Mouse (Mus musculus): ENCODE data around the gene Coa6.

The Coa6 gene

DNA sequence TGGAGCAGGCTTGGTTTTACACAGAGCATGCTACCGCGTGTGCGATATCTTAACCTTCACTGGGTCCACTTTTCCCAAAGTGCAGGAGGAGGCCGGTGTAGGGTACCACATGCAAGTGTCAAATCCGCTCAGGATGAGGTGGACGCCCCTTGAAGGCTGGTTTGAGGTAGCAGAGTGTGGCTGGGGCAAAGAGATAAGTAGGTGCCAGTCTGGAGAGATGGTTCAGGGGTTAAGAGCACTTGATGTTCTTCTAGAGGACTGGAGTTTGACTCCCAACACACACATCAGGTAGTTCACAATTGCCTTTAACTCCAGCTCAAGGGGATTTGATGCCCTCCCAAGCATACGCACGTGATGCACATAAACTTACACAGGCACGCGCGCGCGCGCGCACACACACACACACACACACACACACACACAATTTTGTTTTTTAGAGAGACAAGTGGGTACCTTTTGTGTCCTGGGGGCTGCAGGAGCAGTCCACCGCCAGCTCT lies 51.5 kb downstream of the Coa6 start:
- DNase-seq: no peak

DNA sequence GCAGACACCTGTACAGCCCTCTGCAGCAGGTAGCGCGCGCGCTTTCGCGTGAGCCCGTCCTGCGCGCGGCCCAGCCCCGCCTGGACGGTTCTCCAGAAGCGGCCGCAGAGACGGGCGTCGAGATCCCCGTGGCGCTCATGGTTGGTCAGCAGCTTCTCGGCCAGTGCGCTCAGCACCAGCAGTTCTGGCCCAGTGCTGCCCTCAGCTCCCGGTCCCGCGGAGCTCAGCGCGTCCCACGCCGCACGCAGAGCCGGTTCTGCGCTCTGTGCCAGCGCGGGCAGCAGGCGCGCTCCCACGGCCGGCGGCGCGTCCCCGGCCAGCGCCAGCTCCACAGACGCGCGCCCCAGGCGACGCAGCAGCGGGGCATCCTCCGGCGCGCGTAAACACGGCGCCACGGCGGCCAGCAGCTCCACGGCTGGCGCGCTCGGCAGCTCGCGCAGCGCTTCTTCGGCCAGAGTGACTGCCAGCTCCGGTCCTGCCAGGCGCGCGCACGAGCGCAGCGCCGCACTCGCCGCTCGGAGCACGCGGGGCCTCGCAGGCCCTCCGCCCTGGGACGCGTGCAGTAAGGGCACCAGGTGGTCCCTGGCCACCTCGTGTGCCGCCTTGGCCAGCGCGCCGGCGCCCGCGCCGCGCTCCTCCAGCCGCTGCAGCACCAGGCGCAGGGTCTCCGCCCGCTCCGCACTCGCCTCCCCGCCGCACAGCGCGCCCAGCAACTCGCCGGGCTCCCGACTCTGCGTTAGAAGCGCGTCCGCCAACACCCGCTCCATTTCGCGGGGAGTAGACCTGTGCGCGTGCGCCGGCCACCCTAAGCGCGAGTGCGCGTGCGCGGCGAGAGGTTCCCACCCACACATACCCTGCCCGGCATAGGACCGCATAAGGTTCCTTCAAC lies 52.2 kb downstream of the Coa6 start, which contains the start of gene Tarbp1:
TSS of gene Tarbp1 (minus strand) at position 767 of the 889 bp plus-strand sequence.
- peak; percentile 89 for DNase-seq

Data from lung, postnatal 36 days (tissue).